Mouse (Mus musculus) hindbrain, embryonic 16.5 days (tissue): ENCODE results near the gene Camta1. TPM values are rescaled to one million over a fixed set of nuclear protein-coding genes. Genes with fewer than 3 reads are reported as not detected.

Experiments
- ATAC-seq: fragments of 200-750 bp; cut with Nextera tagmentation; 2 replicates; pipeline ENCODE4 v1.8.0; 2017; ENCODE audit warnings: moderate TSS enrichment, moderate library complexity
- H3K27ac ChIP-seq: fragments of 300-500 bp; sonication (generic); 2 replicates; pipeline ENCODE4 v1.5.1; 2014; ENCODE audit warnings: low read depth, mild to moderate bottlenecking, control low read depth, low read length, moderate library complexity
- H3K27me3 ChIP-seq: fragments of 300-500 bp; sonication (generic); replicated peaks from 2 replicates; pipeline ENCODE4 v1.6.1; 2014; ENCODE audit warnings: low read length; ENCODE audit not compliant: control insufficient read depth, insufficient read depth
- H3K36me3 ChIP-seq: fragments of 300-500 bp; sonication (generic); 2 replicates; pipeline ENCODE4 v1.6.1; 2014; ENCODE audit warnings: mild to moderate bottlenecking, low read length, moderate library complexity, mixed read lengths; ENCODE audit not compliant: control insufficient read depth, insufficient read depth
- H3K4me1 ChIP-seq: fragments of 300-500 bp; sonication (generic); 2 replicates; pipeline ENCODE4 v1.6.1; 2014; ENCODE audit warnings: low read depth, low read length; ENCODE audit not compliant: control insufficient read depth, insufficient read depth
- H3K4me2 ChIP-seq: fragments of 300-500 bp; sonication (generic); 2 replicates; pipeline ENCODE4 v1.6.1; 2014; ENCODE audit warnings: mild to moderate bottlenecking, low read length, control low read depth, moderate library complexity
- H3K4me3 ChIP-seq: fragments of 300-500 bp; sonication (generic); 2 replicates; pipeline ENCODE4 v1.5.1; 2014; ENCODE audit warnings: mild to moderate bottlenecking, low read length, control low read depth, moderate library complexity
- H3K9ac ChIP-seq: fragments of 300-500 bp; sonication (generic); 2 replicates; pipeline ENCODE4 v1.6.1; 2014; ENCODE audit warnings: low read depth, mild to moderate bottlenecking, control low read depth, low read length, moderate library complexity
- H3K9me3 ChIP-seq: fragments of 300-500 bp; sonication (generic); 2 replicates; pipeline ENCODE4 v1.6.1; 2014; ENCODE audit warnings: mild to moderate bottlenecking, low read length, moderate library complexity; ENCODE audit not compliant: control insufficient read depth
- WGBS: fragments of 180-500 bp; shearing (Covaris S2); extraction: QIAGEN DNeasy Blood & Tissue Kit; methylation state at CpG from one replicate; pipeline ENCODE4 v1.1.7; 2014; 5-methylcytosine and 5-hydroxymethylcytosine counted together
- polyA plus RNA-seq: library from polyadenylated mRNA; unstranded; fragments of >200 nt; fragmentation: Nextera tagmentation; extraction: Ambion mirVana; gene quantifications from 2 replicates; pipeline ENCODE4 v1.2.1, GENCODE M21; 2015

Camta1 gene
- polyA plus RNA-seq, 1 experiment from 2014 or later: 153 TPM

DNA sequence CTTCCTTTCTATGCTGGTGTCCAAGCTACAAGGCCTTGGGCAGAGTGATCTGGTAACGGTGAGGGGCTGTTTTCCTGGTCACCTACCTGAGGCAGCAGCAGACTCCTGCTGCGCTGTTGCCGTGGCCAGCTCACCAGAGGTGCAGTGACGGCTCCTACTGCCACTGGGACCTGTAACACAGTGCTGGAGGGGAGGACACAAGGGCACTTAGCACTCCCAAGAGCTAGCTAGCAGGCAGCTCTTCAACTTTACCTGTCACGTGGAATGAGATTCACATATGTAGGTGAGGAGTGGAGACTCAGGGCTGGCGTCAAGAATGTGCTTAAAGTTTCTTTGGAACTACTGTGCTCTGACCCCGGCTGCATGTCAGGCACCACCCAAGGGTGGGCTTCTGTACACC is 851.4 kb downstream of the Camta1 start:
- H3K4me2 ChIP-seq: no peak overlapping the region
- WGBS: 91% methylated on average over 7 of the region's 7 CpGs
- H3K27me3 ChIP-seq: no peaks in the 10 kb centered on the region
- no peaks in the 10 kb centered on the region for H3K9me3 ChIP-seq
- no peak overlapping the region for H3K4me3 ChIP-seq
- H3K9ac ChIP-seq: no peak overlapping the region
- peaks cover 6% of the 10 kb centered on the region for H3K36me3 ChIP-seq
- H3K27ac ChIP-seq: no peak overlapping the region
- H3K4me1 ChIP-seq: no peaks in the 10 kb centered on the region
- ATAC-seq: no peak

DNA sequence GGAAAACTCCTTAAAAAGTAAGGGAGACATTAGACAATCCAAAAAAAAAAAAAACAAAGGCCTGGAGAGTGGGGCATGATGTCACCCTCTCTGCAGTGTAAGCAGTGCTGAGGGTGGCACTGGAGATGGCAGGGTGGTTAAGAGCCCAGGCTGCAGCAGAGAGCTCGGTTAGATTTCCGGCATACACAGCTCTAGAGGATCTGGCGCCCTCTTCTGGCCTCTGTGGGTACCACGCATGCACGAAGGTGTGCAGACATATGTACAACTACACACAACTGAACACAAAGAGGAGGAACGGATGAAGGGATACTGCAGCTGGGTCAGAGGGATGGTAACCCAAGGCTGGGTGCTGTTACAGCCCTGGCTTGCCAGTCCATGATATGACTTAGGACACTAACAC is 854.7 kb downstream of the Camta1 start:
- Histone ChIP-seq H3K9ac (no peak overlapping the region), H3K27me3 (no peaks in the 10 kb centered on the region), H3K27ac (no peak overlapping the region), H3K4me2 (no peak overlapping the region), H3K36me3 (peaks cover 6% of the 10 kb centered on the region), H3K4me1 (no peaks in the 10 kb centered on the region), H3K4me3 (no peak overlapping the region), H3K9me3 (no peaks in the 10 kb centered on the region)
- ATAC-seq: no peak
- WGBS: 50% methylated on average over 6 of the region's 6 CpGs

GRCm38 (mm10) chr4:151005656-151006318 is 855.9 kb downstream of the Camta1 start:
- H3K27ac ChIP-seq: no peak overlapping the region

GRCm38 (mm10) chr4:151001397-151001796 is 860.3 kb downstream of the Camta1 start:
- no peaks in the 10 kb centered on the region for H3K9me3 ChIP-seq
- no peak overlapping the region for H3K4me3 ChIP-seq
- no peak for ATAC-seq
- no peak overlapping the region for H3K27ac ChIP-seq
- no peaks in the 10 kb centered on the region for H3K27me3 ChIP-seq
- H3K9ac ChIP-seq: no peak overlapping the region
- H3K36me3 ChIP-seq: no peaks in the 10 kb centered on the region
- no peak overlapping the region for H3K4me2 ChIP-seq
- WGBS: 72% methylated on average over 13 of the region's 13 CpGs
- H3K4me1 ChIP-seq: no peaks in the 10 kb centered on the region

More at GRCm38 (mm10) chr4:151005656-151006318, 855.9 kb downstream of the Camta1 start:
- no peaks in the 10 kb centered on the region for H3K27me3 ChIP-seq
- no peak for ATAC-seq
- no peak overlapping the region for H3K4me2 ChIP-seq
- no peaks in the 10 kb centered on the region for H3K9me3 ChIP-seq
- 94% methylated on average over 13 of the region's 13 CpGs for WGBS
- no peak overlapping the region for H3K9ac ChIP-seq
- H3K36me3 ChIP-seq: peaks cover 4% of the 10 kb centered on the region; the same call in 1 of the 2 replicates
- no peaks in the 10 kb centered on the region for H3K4me1 ChIP-seq
- no peak overlapping the region for H3K4me3 ChIP-seq

DNA sequence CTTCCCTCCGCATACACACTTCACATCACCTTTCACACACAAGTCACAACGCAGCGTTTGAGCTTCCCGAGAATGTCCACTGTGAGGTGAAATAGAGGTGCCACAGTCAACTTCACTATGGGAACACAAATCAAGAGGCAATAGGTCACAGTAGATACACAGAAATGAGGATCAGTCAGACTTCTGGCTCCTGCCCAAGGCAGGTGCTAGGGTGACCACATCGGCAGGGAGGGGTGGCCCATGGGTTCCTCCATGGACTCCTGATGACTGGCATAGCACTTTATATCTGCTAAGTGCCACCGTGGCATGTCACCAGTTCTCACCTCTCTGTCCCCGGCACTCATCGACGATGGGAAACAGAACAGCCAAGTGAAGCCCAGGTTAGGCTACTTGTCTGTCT is 863.0 kb downstream of the Camta1 start:
- Histone ChIP-seq H3K9ac (no peak overlapping the region), H3K27ac (no peak overlapping the region), H3K36me3 (no peaks in the 10 kb centered on the region), H3K27me3 (no peaks in the 10 kb centered on the region), H3K4me3 (no peak overlapping the region), H3K9me3 (no peaks in the 10 kb centered on the region), H3K4me1 (no peaks in the 10 kb centered on the region), H3K4me2 (no peak overlapping the region)
- ATAC-seq: no peak
- WGBS: 96% methylated on average over 9 of the region's 9 CpGs

GRCm38 (mm10) chr4:150996797-150997196 is 864.9 kb downstream of the Camta1 start, which contains the start of gene Uts2:
Gene Uts2 (plus strand): TSS chr4:150997097.
- WGBS: 95% methylated on average over 7 of the region's 7 CpGs
- no peaks in the 10 kb centered on the region for H3K36me3 ChIP-seq
- no peaks in the 10 kb centered on the region for H3K9me3 ChIP-seq
- no peak within 1 kb of the TSS for H3K4me3 ChIP-seq
- H3K4me1 ChIP-seq: no peaks in the 10 kb centered on the region
- no peak within 1 kb of the TSS for H3K9ac ChIP-seq
- H3K27me3 ChIP-seq: no peaks in the 10 kb centered on the region
- no peak for ATAC-seq
- H3K27ac ChIP-seq: no peak within 1 kb of the TSS
- H3K4me2 ChIP-seq: no peak within 1 kb of the TSS

DNA sequence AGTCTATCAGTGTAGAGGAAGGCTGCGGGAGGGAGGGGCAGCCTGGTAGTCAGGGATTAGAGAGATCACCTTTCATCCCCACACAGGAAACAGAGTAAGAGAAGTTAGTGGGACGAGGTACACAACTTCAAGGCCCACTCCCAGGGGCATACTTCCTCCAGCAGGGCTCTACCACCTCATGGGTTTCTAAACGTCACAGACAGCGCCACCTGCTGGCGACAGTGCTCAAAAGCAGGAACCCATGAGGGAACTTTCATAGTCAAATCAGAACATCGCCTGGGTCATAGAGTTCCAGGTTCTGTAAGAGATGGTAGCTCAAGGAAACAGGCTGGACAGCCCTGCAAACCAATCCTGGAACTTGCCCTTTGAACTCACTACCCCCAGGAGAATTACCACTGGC is 871.5 kb downstream of the Camta1 start:
- no peaks in the 10 kb centered on the region for H3K4me1 ChIP-seq
- no peak overlapping the region for H3K9ac ChIP-seq
- H3K27ac ChIP-seq: no peak overlapping the region
- no peaks in the 10 kb centered on the region for H3K9me3 ChIP-seq
- ATAC-seq: no peak
- H3K4me3 ChIP-seq: no peak overlapping the region
- H3K4me2 ChIP-seq: no peak overlapping the region
- no peaks in the 10 kb centered on the region for H3K36me3 ChIP-seq
- WGBS: 52% methylated on average over 6 of the region's 6 CpGs
- H3K27me3 ChIP-seq: no peaks in the 10 kb centered on the region

GRCm38 (mm10) chr4:150980153-150980552 is 881.5 kb downstream of the Camta1 start:
- no peak for ATAC-seq
- Histone ChIP-seq H3K4me1 (no peaks in the 10 kb centered on the region), H3K9ac (no peak overlapping the region), H3K36me3 (no peaks in the 10 kb centered on the region), H3K27ac (no peak overlapping the region), H3K9me3 (no peaks in the 10 kb centered on the region), H3K4me2 (no peak overlapping the region), H3K27me3 (no peaks in the 10 kb centered on the region), H3K4me3 (no peak overlapping the region)
- WGBS: 89% methylated on average over 5 of the region's 5 CpGs

DNA sequence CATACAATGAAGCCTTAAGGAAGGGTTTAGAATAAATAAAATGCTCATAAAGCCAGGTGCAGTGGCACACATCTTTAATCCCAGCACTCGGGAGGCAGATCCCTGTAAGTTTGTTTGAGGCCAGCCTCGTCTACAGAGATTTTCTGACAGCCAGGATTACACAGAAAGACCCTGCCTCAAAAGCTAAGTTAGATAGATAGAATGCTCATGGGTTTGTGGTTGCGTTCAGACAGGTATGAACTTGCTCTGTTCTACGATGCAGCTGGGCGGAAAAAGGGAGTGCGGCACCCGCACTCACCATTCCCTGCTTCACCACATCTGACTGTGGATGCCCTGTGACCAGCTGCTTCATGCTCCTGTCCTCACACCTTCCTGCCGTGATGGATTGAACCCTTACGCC is 882.2 kb downstream of the Camta1 start:
- no peak for ATAC-seq
- no peaks in the 10 kb centered on the region for H3K27me3 ChIP-seq
- no peak overlapping the region for H3K9ac ChIP-seq
- H3K27ac ChIP-seq: no peak overlapping the region
- no peaks in the 10 kb centered on the region for H3K9me3 ChIP-seq
- H3K4me2 ChIP-seq: no peak overlapping the region
- 87% methylated on average over 9 of the region's 9 CpGs for WGBS
- H3K4me3 ChIP-seq: no peak overlapping the region
- no peaks in the 10 kb centered on the region for H3K36me3 ChIP-seq
- no peaks in the 10 kb centered on the region for H3K4me1 ChIP-seq
